Mouse (Mus musculus) kidney, embryonic 15.5 days (tissue): ENCODE results near the gene Commd7. TPM values are rescaled to one million over a fixed set of nuclear protein-coding genes. Genes with fewer than 3 reads are reported as not detected.

ENCODE experiments used
- ATAC-seq: fragments of 200-750 bp; cut with Nextera tagmentation; replicated peaks from 2 replicates; pipeline ENCODE4 v1.8.0; 2017; ENCODE audit warnings: moderate TSS enrichment; ENCODE audit not compliant: low FRiP score
- H3K27ac ChIP-seq: fragments of 300-500 bp; sonication (generic); 2 replicates; pipeline ENCODE4 v1.5.1; 2015; ENCODE audit warnings: mild to moderate bottlenecking, inconsistent platforms
- H3K27me3 ChIP-seq: fragments of 300-500 bp; sonication (generic); 2 replicates; pipeline ENCODE4 v1.6.1; 2015; ENCODE audit warnings: inconsistent platforms
- H3K36me3 ChIP-seq: fragments of 300-500 bp; sonication (generic); 2 replicates; pipeline ENCODE4 v1.6.1; 2015; ENCODE audit warnings: inconsistent platforms
- H3K4me1 ChIP-seq: fragments of 300-500 bp; sonication (generic); 2 replicates; pipeline ENCODE4 v1.6.1; 2015; ENCODE audit warnings: inconsistent platforms
- H3K4me2 ChIP-seq: fragments of 300-500 bp; sonication (generic); 2 replicates; pipeline ENCODE4 v1.6.1; 2015; ENCODE audit warnings: moderate library complexity, mild to moderate bottlenecking, inconsistent platforms
- H3K4me3 ChIP-seq: fragments of 300-500 bp; sonication (generic); replicated peaks from 2 replicates; pipeline ENCODE4 v1.5.1; 2015; ENCODE audit warnings: mild to moderate bottlenecking, inconsistent platforms
- H3K9ac ChIP-seq: fragments of 300-500 bp; sonication (generic); 2 replicates; pipeline ENCODE4 v1.6.1; 2015; ENCODE audit warnings: mild to moderate bottlenecking, inconsistent platforms
- H3K9me3 ChIP-seq: fragments of 300-500 bp; sonication (generic); replicated peaks from 2 replicates; pipeline ENCODE4 v1.6.1; 2016; ENCODE audit warnings: inconsistent platforms
- WGBS: fragments of 180-500 bp; shearing (Covaris S2); methylation state at CpG from one replicate; pipeline ENCODE4 v1.1.7; 2015; ENCODE audit warnings: mixed read lengths; 5-methylcytosine and 5-hydroxymethylcytosine counted together
- polyA plus RNA-seq: library from polyadenylated mRNA; unstranded; fragments of >200 nt; fragmentation: Nextera tagmentation; extraction: Ambion mirVana; gene quantifications from 2 replicates; pipeline ENCODE4 v1.2.1, GENCODE M21; 2015

Gene Commd7
- polyA plus RNA-seq, 1 experiment from 2014 or later = 75.2 TPM

DNA sequence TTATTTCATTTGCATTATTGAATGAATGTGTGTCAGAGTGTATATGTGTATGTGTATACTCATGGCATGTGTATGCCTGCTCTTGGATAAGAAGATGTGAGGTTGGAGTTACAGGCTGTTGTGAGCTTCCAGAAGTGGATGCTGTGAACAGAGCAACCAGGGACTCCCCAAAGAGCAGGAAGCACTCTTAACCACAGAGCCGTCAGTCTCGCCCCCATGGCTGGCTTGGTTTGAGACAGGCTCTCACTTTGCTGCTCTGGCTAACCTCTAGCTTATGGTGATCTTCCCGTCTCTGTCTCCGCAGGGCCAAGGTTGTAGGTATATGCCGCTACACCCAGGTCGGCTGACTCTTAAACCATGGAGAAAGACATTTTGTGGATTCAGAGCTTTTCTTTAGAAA lies 14.1 kb downstream of the Commd7 start:
- Histone ChIP-seq H3K9me3 (no peaks in the 10 kb centered on the region), H3K9ac (no peak overlapping the region), H3K4me1 (no peaks in the 10 kb centered on the region), H3K4me3 (no peak overlapping the region), H3K27ac (no peak overlapping the region), H3K4me2 (no peak overlapping the region), H3K27me3 (no peaks in the 10 kb centered on the region), H3K36me3 (peaks cover 74% of the 10 kb centered on the region)
- ATAC-seq = no peak
- WGBS = 90% methylated on average over 6 of the region's 6 CpGs

- H3K36me3 ChIP-seq = peaks cover 59% of the 10 kb centered on the region
- H3K4me1 ChIP-seq = 0 out of 2 replicates have a peak, but pooled peaks cover 7% of the 10 kb centered on the region
- H3K9ac ChIP-seq = no peak overlapping the region
- H3K4me3 ChIP-seq = no peak overlapping the region
- no peaks in the 10 kb centered on the region for H3K9me3 ChIP-seq
- no peak overlapping the region for H3K4me2 ChIP-seq
- no peak for ATAC-seq
- no peak overlapping the region for H3K27ac ChIP-seq
- H3K27me3 ChIP-seq = no peaks in the 10 kb centered on the region
- WGBS = 89% methylated on average over 3 of the region's 3 CpGs
Measured at GRCm38 (mm10) chr2:153616893-153617292, 15.7 kb downstream of the Commd7 start.

DNA sequence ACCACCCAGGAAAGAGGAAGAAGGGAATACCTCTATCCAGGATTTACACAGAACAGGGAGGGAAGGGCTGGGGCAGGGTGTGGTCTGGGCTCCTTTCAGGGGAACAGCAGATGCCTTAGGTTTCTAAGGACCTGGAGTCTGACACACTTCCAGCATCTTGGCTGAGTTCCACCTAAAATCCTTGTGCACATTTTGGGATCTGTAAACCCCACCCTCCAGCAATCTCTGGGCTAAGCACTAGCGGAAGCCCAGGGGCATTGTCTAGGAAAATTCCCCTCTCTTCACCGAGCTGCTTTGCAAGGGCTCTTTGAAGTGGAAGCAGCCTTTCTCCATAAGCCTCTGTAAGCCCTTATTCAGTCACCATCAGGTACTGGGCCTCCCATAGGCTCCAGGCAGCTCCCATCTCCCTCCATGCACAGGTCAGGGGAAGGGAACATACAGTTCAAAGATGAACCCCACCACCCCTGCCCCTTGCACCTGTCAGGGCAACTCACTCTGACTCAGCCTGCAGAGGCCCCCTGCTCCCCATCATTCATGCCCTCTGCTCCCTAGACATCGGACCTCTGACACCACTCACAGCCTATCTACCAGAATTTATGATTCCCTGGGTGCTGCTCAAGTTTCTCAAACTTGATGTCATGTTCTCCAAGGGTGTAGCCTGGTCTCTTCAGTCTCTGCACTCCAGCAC lies 19.8 kb downstream of the Commd7 start:
- WGBS = 32% methylated on average over 3 of the region's 3 CpGs
- Histone ChIP-seq H3K27me3 (no peaks in the 10 kb centered on the region), H3K4me2 (no peak overlapping the region), H3K27ac (no peak overlapping the region), H3K4me1 (peaks cover 32% of the 10 kb centered on the region), H3K36me3 (peaks cover 17% of the 10 kb centered on the region), H3K9ac (no peak overlapping the region), H3K9me3 (no peaks in the 10 kb centered on the region), H3K4me3 (no peak overlapping the region)
- ATAC-seq = no peak

- no peak for ATAC-seq
- WGBS = 93% methylated on average over 1 of the region's 1 CpGs
Measured at GRCm38 (mm10) chr2:153611743-153612142, 20.8 kb downstream of the Commd7 start.

DNA sequence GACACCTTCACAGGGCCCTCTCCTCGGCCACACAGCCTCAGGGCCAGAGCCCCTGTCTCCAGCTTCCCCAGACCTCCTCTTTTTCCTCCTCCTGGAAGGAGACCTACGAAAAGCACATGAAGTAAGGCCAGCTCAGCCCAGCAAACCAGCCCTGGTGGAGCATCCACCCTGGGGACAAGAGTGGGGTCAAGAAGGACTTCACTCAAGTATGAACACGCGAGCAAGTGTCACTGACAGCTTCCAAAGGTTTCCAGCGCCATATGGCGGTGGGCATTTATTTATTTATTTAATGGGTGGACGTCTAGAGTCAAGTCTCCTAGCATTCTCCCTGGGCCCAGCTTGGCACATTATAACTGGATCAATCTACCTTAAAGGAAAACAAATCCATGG lies 21.3 kb downstream of the Commd7 start:
- H3K9me3 ChIP-seq = no peaks in the 10 kb centered on the region
- no peak overlapping the region for H3K4me2 ChIP-seq
- 65% methylated on average over 7 of the region's 7 CpGs for WGBS
- no peaks in the 10 kb centered on the region for H3K27me3 ChIP-seq
- peaks cover 36% of the 10 kb centered on the region for H3K4me1 ChIP-seq
- H3K36me3 ChIP-seq = peaks cover 5% of the 10 kb centered on the region; the same call in 1 of the 2 replicates
- 0 out of 2 replicates have a peak overlapping the region, but pooled peaks have one; percentile 18 for H3K9ac ChIP-seq
- H3K27ac ChIP-seq = peak overlapping the region; percentile 80
- ATAC-seq = no peak
- no peak overlapping the region for H3K4me3 ChIP-seq

More at GRCm38 (mm10) chr2:153611743-153612142, 20.8 kb downstream of the Commd7 start:
- no peak overlapping the region for H3K27ac ChIP-seq
- H3K36me3 ChIP-seq = peaks cover 9% of the 10 kb centered on the region
- no peak overlapping the region for H3K4me2 ChIP-seq
- H3K9me3 ChIP-seq = no peaks in the 10 kb centered on the region
- peaks cover 36% of the 10 kb centered on the region for H3K4me1 ChIP-seq
- H3K27me3 ChIP-seq = no peaks in the 10 kb centered on the region
- H3K4me3 ChIP-seq = no peak overlapping the region
- H3K9ac ChIP-seq = no peak overlapping the region

DNA sequence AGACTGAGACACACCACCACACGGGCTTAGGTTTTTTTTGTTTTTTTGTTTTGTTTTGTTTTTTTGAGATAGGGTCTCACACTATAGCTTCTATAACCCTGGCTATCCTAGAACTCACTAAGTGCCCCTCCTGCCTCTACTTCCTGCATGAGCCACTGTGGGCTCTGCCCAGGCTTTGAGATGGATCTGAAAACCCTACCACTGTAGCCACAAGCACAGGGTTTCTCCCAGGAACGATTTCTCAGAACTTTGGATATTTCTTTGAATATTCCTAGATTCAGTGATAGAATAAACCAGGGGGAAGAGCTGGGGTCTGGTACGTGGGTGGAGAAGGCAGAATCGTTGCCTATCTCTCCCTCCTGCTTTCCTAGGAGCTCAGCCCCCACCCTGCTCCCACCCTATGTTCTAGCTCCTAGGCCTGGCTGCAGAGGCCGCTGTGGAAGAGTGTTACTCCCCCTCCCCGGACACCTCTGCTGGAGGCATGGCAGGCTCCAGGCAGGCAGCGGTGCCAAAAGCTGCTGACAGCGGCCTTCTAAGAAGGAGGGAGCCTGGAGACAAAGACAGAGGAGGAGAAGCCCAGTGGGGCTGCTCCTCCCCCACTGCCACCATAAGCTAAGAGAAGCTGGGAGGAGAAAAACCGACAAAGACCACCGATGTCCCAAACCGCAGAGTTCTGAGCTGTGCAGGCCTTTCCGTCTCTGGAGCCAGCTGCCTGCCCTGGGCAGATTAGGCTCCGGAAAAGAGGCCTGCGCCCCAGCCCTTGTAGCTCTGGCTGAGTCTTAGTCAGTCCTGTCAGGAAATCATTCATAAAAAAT lies 21.9 kb downstream of the Commd7 start:
- 23% methylated on average over 14 of the region's 14 CpGs for WGBS

GRCm38 (mm10) chr2:153609548-153609947 lies 23.0 kb downstream of the Commd7 start:
- 14% methylated on average over 9 of the region's 9 CpGs for WGBS
- no peak overlapping the region for H3K9ac ChIP-seq

More for the DNA sequence above, 21.9 kb downstream of the Commd7 start:
- peak; percentile 47 for ATAC-seq
- Histone ChIP-seq H3K9me3 (no peaks in the 10 kb centered on the region), H3K4me3 (no peak overlapping the region), H3K27me3 (no peaks in the 10 kb centered on the region), H3K4me2 (no peak overlapping the region), H3K36me3 (peaks cover 5% of the 10 kb centered on the region; the same call in 1 of the 2 replicates), H3K27ac (peak overlapping the region; percentile 80), H3K4me1 (peaks cover 36% of the 10 kb centered on the region), H3K9ac (0 out of 2 replicates have a peak overlapping the region, but pooled peaks have one; percentile 18)

GRCm38 (mm10) chr2:153609058-153609457 lies 23.5 kb downstream of the Commd7 start:
- WGBS = 65% methylated on average over 8 of the region's 8 CpGs

More at GRCm38 (mm10) chr2:153609548-153609947, 23.0 kb downstream of the Commd7 start:
- Histone ChIP-seq H3K4me2 (0 out of 2 replicates have a peak overlapping the region, but pooled peaks have one; percentile 14), H3K36me3 (no peaks in the 10 kb centered on the region), H3K4me1 (peaks cover 36% of the 10 kb centered on the region), H3K9me3 (no peaks in the 10 kb centered on the region), H3K27me3 (no peaks in the 10 kb centered on the region), H3K4me3 (no peak overlapping the region), H3K27ac (no peak overlapping the region)
- peak; percentile 80 for ATAC-seq

DNA sequence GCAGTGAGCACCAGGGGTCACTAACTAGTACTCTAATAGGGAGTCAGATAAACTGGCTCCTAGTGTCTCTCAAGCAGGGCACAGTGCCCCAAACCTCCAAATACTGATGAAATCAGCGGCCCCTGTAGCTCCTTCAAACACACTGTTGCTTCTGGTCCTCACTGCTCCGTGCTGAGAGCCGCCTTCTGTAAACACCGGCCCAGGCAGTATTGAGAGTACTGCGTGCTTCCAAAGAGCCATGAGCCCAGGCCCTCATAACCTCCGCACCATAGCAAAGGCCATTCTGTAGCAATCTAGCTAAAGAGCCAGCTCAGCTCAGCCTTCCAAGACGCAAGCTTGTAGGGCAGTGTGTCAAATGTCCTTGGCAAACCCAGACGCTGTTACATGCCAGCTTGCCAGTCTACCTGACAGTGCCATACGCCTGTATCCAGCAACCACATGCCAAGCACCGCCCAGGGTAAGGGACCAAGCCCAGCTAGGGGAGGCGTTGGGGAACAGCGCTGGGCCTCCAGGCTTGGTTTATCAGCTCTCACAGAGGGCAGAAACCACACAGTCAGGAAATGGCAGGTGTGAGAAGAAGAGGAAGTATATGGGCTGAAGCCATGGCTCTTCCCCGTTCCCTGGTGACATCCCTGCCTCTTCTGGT lies 24.6 kb downstream of the Commd7 start:
- Histone ChIP-seq H3K4me1 (peaks cover 33% of the 10 kb centered on the region), H3K36me3 (no peaks in the 10 kb centered on the region), H3K27me3 (no peaks in the 10 kb centered on the region), H3K9me3 (no peaks in the 10 kb centered on the region), H3K4me2 (no peak overlapping the region), H3K27ac (no peak overlapping the region), H3K9ac (no peak overlapping the region), H3K4me3 (no peak overlapping the region)
- ATAC-seq = no peak; the same call in 1 of the 2 replicates
- 85% methylated on average over 13 of the region's 13 CpGs for WGBS

More at GRCm38 (mm10) chr2:153609058-153609457, 23.5 kb downstream of the Commd7 start:
- no peak overlapping the region for H3K4me2 ChIP-seq
- H3K4me3 ChIP-seq = no peak overlapping the region
- no peaks in the 10 kb centered on the region for H3K9me3 ChIP-seq
- no peak overlapping the region for H3K27ac ChIP-seq
- H3K9ac ChIP-seq = no peak overlapping the region
- ATAC-seq = no peak
- peaks cover 36% of the 10 kb centered on the region for H3K4me1 ChIP-seq
- no peaks in the 10 kb centered on the region for H3K27me3 ChIP-seq
- no peaks in the 10 kb centered on the region for H3K36me3 ChIP-seq

GRCm38 (mm10) chr2:153606421-153606820 lies 26.2 kb downstream of the Commd7 start:
- Histone ChIP-seq H3K36me3 (no peaks in the 10 kb centered on the region), H3K27ac (no peak overlapping the region)
- ATAC-seq = no peak

GRCm38 (mm10) chr2:153603724-153604123 lies 28.9 kb downstream of the Commd7 start:
- no peak overlapping the region for H3K4me2 ChIP-seq
- ATAC-seq = no peak
- no peaks in the 10 kb centered on the region for H3K9me3 ChIP-seq
- no peak overlapping the region for H3K9ac ChIP-seq
- no peaks in the 10 kb centered on the region for H3K27me3 ChIP-seq
- H3K4me1 ChIP-seq = peaks cover 18% of the 10 kb centered on the region
- WGBS = 29% methylated on average over 4 of the region's 4 CpGs
- H3K36me3 ChIP-seq = no peaks in the 10 kb centered on the region
- no peak overlapping the region for H3K4me3 ChIP-seq
- no peak overlapping the region for H3K27ac ChIP-seq

More at GRCm38 (mm10) chr2:153606421-153606820, 26.2 kb downstream of the Commd7 start:
- H3K9me3 ChIP-seq = no peaks in the 10 kb centered on the region
- whole genome bisulfite sequencing = 88% methylated on average over 3 of the region's 3 CpGs
- no peaks in the 10 kb centered on the region for H3K27me3 ChIP-seq
- no peak overlapping the region for H3K9ac ChIP-seq
- no peak overlapping the region for H3K4me3 ChIP-seq
- H3K4me1 ChIP-seq = peaks cover 26% of the 10 kb centered on the region
- no peak overlapping the region for H3K4me2 ChIP-seq
